Mouse (Mus musculus) midbrain, postnatal 0 days (tissue): ENCODE measurements at regions not wholly inside any gene's neighbourhood (a gene's known extent, or its start where the extent isn't known, plus 50 kb on each side); places are given as distances from the start of the nearest gene placed in this dataset.
A peak's percentile ranks its signal among the peaks of the same experiment; 100 is the strongest.

Source experiments
- ATAC-seq: fragments of 200-750 bp; cut with Nextera tagmentation; 2 replicates; pipeline ENCODE4 v1.8.0; 2017; ENCODE audit warnings: moderate number of reproducible peaks, mild to moderate bottlenecking, moderate TSS enrichment, moderate library complexity; ENCODE audit not compliant: low FRiP score
- DNase-seq: peaks from one replicate; pipeline ENCODE4 v3.0.0-alpha.2; 2015; ENCODE audit warnings: low spot score
- H3K27ac ChIP-seq: fragments of 300-500 bp; sonication (generic); 2 replicates; pipeline ENCODE4 v1.5.1; 2014; ENCODE audit warnings: low read depth, mild to moderate bottlenecking, low read length, mixed read lengths
- H3K27me3 ChIP-seq: fragments of 300-500 bp; sonication (generic); 2 replicates; pipeline ENCODE4 v1.6.1; 2014; ENCODE audit warnings: low read length, control low read depth, mixed read lengths; ENCODE audit not compliant: insufficient read depth
- H3K36me3 ChIP-seq: fragments of 300-500 bp; sonication (generic); 2 replicates; pipeline ENCODE4 v1.6.1; 2014; ENCODE audit warnings: low read length, control low read depth, mixed read lengths; ENCODE audit not compliant: insufficient read depth
- H3K4me1 ChIP-seq: fragments of 300-500 bp; sonication (generic); 2 replicates; pipeline ENCODE4 v1.6.1; 2014; ENCODE audit warnings: mild to moderate bottlenecking, control low read depth, antibody characterized with exemption, low read length, mixed read lengths; ENCODE audit not compliant: insufficient read depth
- H3K4me2 ChIP-seq: fragments of 300-500 bp; sonication (generic); 2 replicates; pipeline ENCODE4 v1.6.1; 2014; ENCODE audit warnings: low read depth, mild to moderate bottlenecking, low read length, mixed read lengths; ENCODE audit not compliant: poor library complexity, severe bottlenecking
- H3K4me3 ChIP-seq: fragments of 300-500 bp; sonication (generic); 2 replicates; pipeline ENCODE4 v1.5.1; 2014; ENCODE audit warnings: low read depth, mild to moderate bottlenecking, low read length, moderate library complexity
- H3K9ac ChIP-seq: fragments of 300-500 bp; sonication (generic); replicated peaks from 2 replicates; pipeline ENCODE4 v1.6.1; 2014; ENCODE audit warnings: mild to moderate bottlenecking, low read length, moderate library complexity, mixed read lengths; ENCODE audit not compliant: poor library complexity, severe bottlenecking
- H3K9me3 ChIP-seq: fragments of 300-500 bp; sonication (generic); 2 replicates; pipeline ENCODE4 v1.6.1; 2016; ENCODE audit warnings: low read length, control low read depth
- CTCF ChIP-seq: IDR thresholded peaks from 2 replicates; pipeline ENCODE4 v1.5.1; 2016; ENCODE audit warnings: antibody characterized with exemption, mild to moderate bottlenecking
- WGBS: fragments of 180-500 bp; shearing (Covaris S2); extraction: QIAGEN DNeasy Blood & Tissue Kit; methylation state at CpG from one replicate; pipeline ENCODE4 v1.1.7; 2014; 5-methylcytosine and 5-hydroxymethylcytosine counted together

GRCm38 (mm10) chr17:67499783-67500641, 132.5 kb downstream of the Lrrc30 start:
- Histone ChIP-seq H3K4me3 (peak overlapping the region; percentile 12; the same call in 1 of the 2 replicates), H3K4me1 (no peaks in the 10 kb centered on the region; the same call in 1 of the 2 replicates), H3K27me3 (no peaks in the 10 kb centered on the region), H3K4me2 (peak overlapping the region; percentile 40), H3K9me3 (no peaks in the 10 kb centered on the region), H3K36me3 (no peaks in the 10 kb centered on the region), H3K27ac (peak overlapping the region; percentile 69), H3K9ac (peak overlapping the region; percentile 51; the same call in 1 of the 2 replicates)
- TF ChIP-seq CTCF: no peak
- DNase-seq (peak; percentile 69), ATAC-seq (peak; percentile 72)
- 28% methylated on average over 28 of the region's 28 CpGs for WGBS

- Histone ChIP-seq H3K4me2 (no peak overlapping the region), H3K27me3 (no peaks in the 10 kb centered on the region)
These were observed 135.1 kb downstream of the Lrrc30 start for GRCm38 (mm10) chr17:67497380-67497779.

GRCm38 (mm10) chr17:67480463-67480862, 126.2 kb upstream of the Ptprm start:
- TF ChIP-seq CTCF: no peak
- no peak for ATAC-seq
- no peak overlapping the region for H3K9ac ChIP-seq
- no peaks in the 10 kb centered on the region for H3K4me1 ChIP-seq
- 82% methylated on average over 5 of the region's 5 CpGs for WGBS
- no peak overlapping the region for H3K27ac ChIP-seq
- no peaks in the 10 kb centered on the region for H3K36me3 ChIP-seq
- no peak overlapping the region for H3K4me3 ChIP-seq
- H3K4me2 ChIP-seq: no peak overlapping the region
- DNase-seq: no peak
- no peaks in the 10 kb centered on the region for H3K9me3 ChIP-seq
- no peaks in the 10 kb centered on the region for H3K27me3 ChIP-seq

More at GRCm38 (mm10) chr17:67497380-67497779, 135.1 kb downstream of the Lrrc30 start:
- 87% methylated on average over 8 of the region's 8 CpGs for WGBS
- no peak overlapping the region for H3K9ac ChIP-seq
- no peaks in the 10 kb centered on the region for H3K36me3 ChIP-seq
- ATAC-seq (no peak), DNase-seq (no peak)
- no peaks in the 10 kb centered on the region for H3K9me3 ChIP-seq
- H3K27ac ChIP-seq: no peak overlapping the region
- no peak for TF ChIP-seq CTCF
- no peak overlapping the region for H3K4me3 ChIP-seq
- no peaks in the 10 kb centered on the region for H3K4me1 ChIP-seq

- DNase-seq (peak; percentile 76), ATAC-seq (no peak)
- no peak overlapping the region for H3K4me3 ChIP-seq
- no peaks in the 10 kb centered on the region for H3K4me1 ChIP-seq
- peak; percentile 89 for TF ChIP-seq CTCF
- H3K9me3 ChIP-seq: no peaks in the 10 kb centered on the region
- no peaks in the 10 kb centered on the region for H3K27me3 ChIP-seq
- no peak overlapping the region for H3K9ac ChIP-seq
- WGBS: 25% methylated on average over 2 of the region's 2 CpGs
- no peak overlapping the region for H3K27ac ChIP-seq
- H3K36me3 ChIP-seq: no peaks in the 10 kb centered on the region
- H3K4me2 ChIP-seq: no peak overlapping the region
These were observed 118.9 kb upstream of the Ptprm start for GRCm38 (mm10) chr17:67473137-67473536.

- Histone ChIP-seq H3K27me3 (no peaks in the 10 kb centered on the region), H3K4me3 (no peak overlapping the region), H3K9ac (no peak overlapping the region), H3K27ac (no peak overlapping the region), H3K9me3 (no peaks in the 10 kb centered on the region), H3K4me1 (no peaks in the 10 kb centered on the region), H3K36me3 (no peaks in the 10 kb centered on the region), H3K4me2 (no peak overlapping the region)
- 84% methylated on average over 4 of the region's 4 CpGs for WGBS
- ATAC-seq (no peak), DNase-seq (no peak)
- no peak for TF ChIP-seq CTCF
These were observed 104.7 kb upstream of the Ptprm start for GRCm38 (mm10) chr17:67458851-67459421.

- no peaks in the 10 kb centered on the region for H3K27me3 ChIP-seq
These were observed 97.7 kb upstream of the Ptprm start for GRCm38 (mm10) chr17:67451966-67452365.

More at GRCm38 (mm10) chr17:67451966-67452365, 97.7 kb upstream of the Ptprm start:
- Histone ChIP-seq H3K4me2 (no peak overlapping the region), H3K4me1 (no peaks in the 10 kb centered on the region), H3K27ac (no peak overlapping the region), H3K9ac (no peak overlapping the region), H3K4me3 (no peak overlapping the region), H3K9me3 (no peaks in the 10 kb centered on the region), H3K36me3 (no peaks in the 10 kb centered on the region)
- DNase-seq: no peak
- no peak for ATAC-seq
- 0 out of 2 replicates have a peak, but pooled peaks have one; percentile 5 for TF ChIP-seq CTCF
- 53% methylated on average over 13 of the region's 13 CpGs for WGBS
